Mouse (Mus musculus) T-helper 17 cell (primary cell): ENCODE measurements around the gene Casr.

ENCODE experiments used
- in situ Hi-C, 2 experiments: fragments of 300-600 bp; cut with MboI, MseI; formaldehyde crosslinking; loops; 1 replicate in 1 of 2; 2 replicates in 1 of 2; pipeline ENCODE4 v1.15.1; 2025; ENCODE audit warnings: high pct_unique_total_duplicates in 2 of 2

Gene Casr

GRCm38 (mm10) chr16:36526596-36527282 is 35.2 kb downstream of the Casr start:
- in situ Hi-C loops, result no loop called here

GRCm38 (mm10) chr16:36523095-36523494 is 38.8 kb downstream of the Casr start:
- in situ Hi-C loops, result no loop called here

GRCm38 (mm10) chr16:36516355-36516754 is 45.6 kb downstream of the Casr start:
- in situ Hi-C loops, result no loop called here

GRCm38 (mm10) chr16:36507300-36507699 is 54.6 kb downstream of the Casr start:
- in situ Hi-C loops, result no loop called here

GRCm38 (mm10) chr16:36506827-36507226 is 55.1 kb downstream of the Casr start:
- in situ Hi-C loops, result no loop called here

- in situ Hi-C loops, result no loop called here
Observed at GRCm38 (mm10) chr16:36505913-36506312, 56.0 kb downstream of the Casr start.

GRCm38 (mm10) chr16:36505134-36505533 is 56.8 kb downstream of the Casr start:
- in situ Hi-C loops, result no loop called here

- in situ Hi-C loops, result no loop called here
Observed at GRCm38 (mm10) chr16:36502286-36502685, 59.7 kb downstream of the Casr start.

- in situ Hi-C loops, result no loop called here
Observed at GRCm38 (mm10) chr16:36492420-36492819, 69.5 kb downstream of the Casr start.

GRCm38 (mm10) chr16:36476866-36477265 is 85.1 kb downstream of the Casr start:
- in situ Hi-C loops, result loop anchor here in 1 of 2 experiments (5.0 to 10.0 kb wide), 2 partner anchors 35 to 128 kb away; no protein-coding TSS in a partner anchor

- in situ Hi-C loops, result loop anchor here in 1 of 2 experiments (5.0 to 10.0 kb wide), 2 partner anchors 37 to 129 kb away; no protein-coding TSS in a partner anchor
Observed at GRCm38 (mm10) chr16:36475530-36475929, 86.4 kb downstream of the Casr start.

- in situ Hi-C loops, result loop anchor here (5.0 to 10.0 kb wide), 3 partner anchors 37 to 152 kb away; no protein-coding TSS in a partner anchor
Observed at GRCm38 (mm10) chr16:36474849-36475248, 87.1 kb downstream of the Casr start.

GRCm38 (mm10) chr16:36473217-36474216 is 88.4 kb downstream of the Casr start:
- in situ Hi-C loops, result loop anchor here (5.0 to 10.0 kb wide), 2 partner anchors 131 to 154 kb away; no protein-coding TSS in a partner anchor

GRCm38 (mm10) chr16:36471066-36471633 is 90.8 kb downstream of the Casr start:
- in situ Hi-C loops, result loop anchor here (5.0 to 10.0 kb wide), 2 partner anchors 134 to 156 kb away; no protein-coding TSS in a partner anchor

GRCm38 (mm10) chr16:36469955-36470478 is 91.9 kb downstream of the Casr start:
- in situ Hi-C loops, result loop anchor here (5.0 to 10.0 kb wide), 7 partner anchors 135 to 537 kb away; no protein-coding TSS in a partner anchor

GRCm38 (mm10) chr16:36469367-36469766 is 92.6 kb downstream of the Casr start:
- in situ Hi-C loops, result loop anchor here (5.0 to 10.0 kb wide), 5 partner anchors 243 to 538 kb away; no protein-coding TSS in a partner anchor

- in situ Hi-C loops, result loop anchor here (5.0 to 10.0 kb wide), 5 partner anchors 243 to 538 kb away; no protein-coding TSS in a partner anchor
Observed at GRCm38 (mm10) chr16:36468862-36469261, 93.1 kb downstream of the Casr start.

GRCm38 (mm10) chr16:36467936-36468335 is 94.0 kb downstream of the Casr start:
- in situ Hi-C loops, result loop anchor here (5.0 to 10.0 kb wide), 5 partner anchors 244 to 539 kb away; no protein-coding TSS in a partner anchor

- in situ Hi-C loops, result loop anchor here (5.0 to 10.0 kb wide), 5 partner anchors 247 to 542 kb away; no protein-coding TSS in a partner anchor
Observed at GRCm38 (mm10) chr16:36465436-36465835, 96.5 kb downstream of the Casr start.

- in situ Hi-C loops, result loop anchor here in 1 of 2 experiments (10.0 kb wide), 1 partner anchor 541 kb away; no protein-coding TSS in a partner anchor
Observed at GRCm38 (mm10) chr16:36464076-36464475, 97.9 kb downstream of the Casr start.

GRCm38 (mm10) chr16:36460426-36460825 is 101.5 kb downstream of the Casr start:
- in situ Hi-C loops, result loop anchor here in 1 of 2 experiments (10.0 kb wide), 1 partner anchor 544 kb away; no protein-coding TSS in a partner anchor
